Mouse (Mus musculus): ENCODE results near the gene Abhd12. TPM values are rescaled to one million over a fixed set of nuclear protein-coding genes. Genes with fewer than 3 reads are reported as not detected.

Abhd12 gene
- polyA plus RNA-seq, 1 experiment from 2014 or later: 37.5 TPM

DNA sequence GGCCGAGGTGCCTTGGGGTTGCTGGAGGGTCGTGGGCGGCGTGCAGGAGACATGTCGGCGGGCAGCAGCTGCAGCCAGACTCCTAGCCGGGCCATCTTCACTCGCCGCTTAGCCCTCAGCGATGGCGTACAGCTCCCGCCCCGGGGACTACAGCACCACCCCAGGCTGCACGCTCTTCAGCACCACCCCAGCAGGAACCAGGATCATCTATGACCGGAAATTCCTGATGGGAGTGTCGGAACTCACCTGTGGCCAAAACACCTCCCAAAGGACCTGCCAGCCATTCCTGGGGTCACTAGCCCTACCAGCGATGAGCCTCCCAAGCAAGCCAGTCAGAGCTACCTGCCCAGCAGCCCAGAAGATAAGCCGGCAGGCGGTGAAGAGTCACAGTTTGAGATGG is 28.9 kb upstream of the Abhd12 start:
- Histone ChIP-seq H3K36me3 (ENCODE audit: control insufficient read depth, insufficient read depth, low read length) (peaks cover 17% of the 10 kb centered on the region), H3K9me3 (ENCODE audit: control insufficient read depth, low read length) (no peaks in the 10 kb centered on the region)

DNA sequence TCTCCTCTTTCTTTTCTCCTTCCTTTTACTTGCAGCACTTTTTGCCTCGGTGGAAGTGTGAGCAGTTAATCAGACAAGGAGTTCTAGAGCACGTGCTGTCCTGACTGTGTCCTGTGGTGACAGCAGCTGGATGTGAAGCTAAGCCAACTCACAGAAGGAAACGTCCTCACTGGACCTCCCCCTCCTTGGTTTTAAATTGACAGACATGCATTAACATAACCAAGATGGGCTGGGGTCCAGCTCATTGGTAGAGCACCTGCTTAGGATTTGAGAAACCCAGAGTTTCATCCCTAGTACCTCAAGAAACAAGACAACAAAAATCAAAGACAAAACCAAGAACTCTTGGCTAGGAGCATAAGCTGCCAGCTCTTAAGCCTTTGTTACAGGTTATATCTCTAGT is 26.3 kb upstream of the Abhd12 start:
- DNase-seq (ENCODE audit: low spot score) (no peak), ATAC-seq (replicated peaks; ENCODE audit: low FRiP score) (no peak)
- no peak overlapping the region for H3K4me2 ChIP-seq
- no peak overlapping the region for H3K4me3 ChIP-seq (ENCODE audit: low read depth, low read length)
- peaks cover 12% of the 10 kb centered on the region for H3K36me3 ChIP-seq (ENCODE audit: control insufficient read depth, insufficient read depth, low read length)
- H3K9ac ChIP-seq (ENCODE audit: low read depth, low read length): no peak overlapping the region
- H3K9me3 ChIP-seq (ENCODE audit: control insufficient read depth, low read length): no peaks in the 10 kb centered on the region
- H3K4me1 ChIP-seq (replicated peaks; ENCODE audit: control insufficient read depth, insufficient read depth, low read length): no peaks in the 10 kb centered on the region
- no peaks in the 10 kb centered on the region for H3K27me3 ChIP-seq (replicated peaks; ENCODE audit: control insufficient read depth, insufficient read depth, low read length)
- WGBS: 70% methylated on average over 3 of the region's 3 CpGs
- H3K27ac ChIP-seq (ENCODE audit: low read depth, low read length): no peak overlapping the region

More for the DNA sequence above, 28.9 kb upstream of the Abhd12 start:
- WGBS: 81% methylated on average over 19 of the region's 19 CpGs
- H3K27me3 ChIP-seq (replicated peaks; ENCODE audit: control insufficient read depth, insufficient read depth, low read length): no peaks in the 10 kb centered on the region
- no peak for ATAC-seq (replicated peaks; ENCODE audit: low FRiP score)
- no peak overlapping the region for H3K27ac ChIP-seq (ENCODE audit: low read depth, low read length)
- no peak for DNase-seq (ENCODE audit: low spot score)
- no peak overlapping the region for H3K4me2 ChIP-seq
- H3K9ac ChIP-seq (ENCODE audit: low read depth, low read length): no peak overlapping the region
- no peak overlapping the region for H3K4me3 ChIP-seq (ENCODE audit: low read depth, low read length)
- no peaks in the 10 kb centered on the region for H3K4me1 ChIP-seq (replicated peaks; ENCODE audit: control insufficient read depth, insufficient read depth, low read length)

- no peak overlapping the region for H3K27ac ChIP-seq (ENCODE audit: low read depth, low read length)
- peaks cover 8% of the 10 kb centered on the region for H3K36me3 ChIP-seq (ENCODE audit: control insufficient read depth, insufficient read depth, low read length)
- H3K9ac ChIP-seq (ENCODE audit: low read depth, low read length): no peak overlapping the region
- 86% methylated on average over 6 of the region's 6 CpGs for WGBS
- H3K4me2 ChIP-seq: no peak overlapping the region
- H3K4me3 ChIP-seq (ENCODE audit: low read depth, low read length): no peak overlapping the region
- H3K27me3 ChIP-seq (replicated peaks; ENCODE audit: control insufficient read depth, insufficient read depth, low read length): no peaks in the 10 kb centered on the region
- no peaks in the 10 kb centered on the region for H3K9me3 ChIP-seq (ENCODE audit: control insufficient read depth, low read length)
- ATAC-seq (replicated peaks; ENCODE audit: low FRiP score): no peak
- no peak for DNase-seq (ENCODE audit: low spot score)
- H3K4me1 ChIP-seq (replicated peaks; ENCODE audit: control insufficient read depth, insufficient read depth, low read length): no peaks in the 10 kb centered on the region
Measured at GRCm38 (mm10) chr2:150929156-150929555, 24.6 kb upstream of the Abhd12 start.

DNA sequence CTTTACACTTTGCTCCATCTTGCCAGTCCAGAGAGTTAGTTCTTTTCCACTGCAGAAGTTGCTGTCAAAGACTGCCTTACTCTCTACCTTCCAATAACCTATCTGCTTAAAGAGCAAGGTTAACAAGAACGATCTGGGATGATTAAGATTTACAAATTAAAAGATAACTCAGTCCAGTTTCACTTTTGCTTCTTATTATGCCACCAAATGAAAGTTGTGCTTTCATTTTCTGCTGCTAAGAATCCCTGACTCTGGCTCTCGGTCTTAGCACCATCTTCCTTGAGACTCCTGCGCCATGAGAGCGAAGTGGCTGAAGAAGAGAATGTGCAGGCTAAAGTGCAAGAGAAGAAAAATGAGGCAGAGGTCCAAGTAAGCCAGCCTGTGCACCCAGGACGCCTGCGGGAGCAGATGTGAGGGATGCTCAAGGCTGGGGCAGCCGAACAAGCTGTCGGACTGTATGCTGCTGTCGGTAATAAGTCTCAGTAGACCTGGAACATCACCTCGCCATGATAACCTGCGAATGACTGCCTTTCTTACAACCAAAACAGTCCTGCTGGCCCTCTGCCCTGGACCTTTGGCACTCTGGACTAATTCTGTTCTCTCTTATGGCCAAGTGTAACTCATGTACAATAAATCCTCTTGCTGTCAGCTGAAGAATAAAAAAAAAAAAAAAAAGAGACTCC is 22.6 kb upstream of the Abhd12 start:
- ATAC-seq (replicated peaks; ENCODE audit: low FRiP score) (no peak), DNase-seq (ENCODE audit: low spot score) (no peak)
- H3K27ac ChIP-seq (ENCODE audit: low read depth, low read length): no peak overlapping the region
- H3K4me1 ChIP-seq (replicated peaks; ENCODE audit: control insufficient read depth, insufficient read depth, low read length): no peaks in the 10 kb centered on the region
- no peaks in the 10 kb centered on the region for H3K27me3 ChIP-seq (replicated peaks; ENCODE audit: control insufficient read depth, insufficient read depth, low read length)
- H3K9ac ChIP-seq (ENCODE audit: low read depth, low read length): no peak overlapping the region
- H3K9me3 ChIP-seq (ENCODE audit: control insufficient read depth, low read length): no peaks in the 10 kb centered on the region
- H3K4me3 ChIP-seq (ENCODE audit: low read depth, low read length): no peak overlapping the region
- 92% methylated on average over 11 of the region's 11 CpGs for WGBS
- H3K4me2 ChIP-seq: no peak overlapping the region
- H3K36me3 ChIP-seq (ENCODE audit: control insufficient read depth, insufficient read depth, low read length): peaks cover 6% of the 10 kb centered on the region; the same call in 1 of the 2 replicates

- Histone ChIP-seq H3K4me2 (no peak overlapping the region), H3K4me1 (replicated peaks; ENCODE audit: control insufficient read depth, insufficient read depth, low read length) (no peaks in the 10 kb centered on the region), H3K9me3 (ENCODE audit: control insufficient read depth, low read length) (no peaks in the 10 kb centered on the region), H3K27ac (ENCODE audit: low read depth, low read length) (no peak overlapping the region), H3K36me3 (ENCODE audit: control insufficient read depth, insufficient read depth, low read length) (peaks cover 8% of the 10 kb centered on the region; the same call in 1 of the 2 replicates), H3K4me3 (ENCODE audit: low read depth, low read length) (no peak overlapping the region), H3K27me3 (replicated peaks; ENCODE audit: control insufficient read depth, insufficient read depth, low read length) (no peaks in the 10 kb centered on the region), H3K9ac (ENCODE audit: low read depth, low read length) (no peak overlapping the region)
- ATAC-seq (replicated peaks; ENCODE audit: low FRiP score) (no peak), DNase-seq (ENCODE audit: low spot score) (no peak)
- 69% methylated on average over 7 of the region's 7 CpGs for WGBS
Measured at GRCm38 (mm10) chr2:150923505-150923904, 19.0 kb upstream of the Abhd12 start.

GRCm38 (mm10) chr2:150923026-150923425 is 18.5 kb upstream of the Abhd12 start:
- peaks cover 8% of the 10 kb centered on the region; the same call in 1 of the 2 replicates for H3K36me3 ChIP-seq (ENCODE audit: control insufficient read depth, insufficient read depth, low read length)
- H3K9me3 ChIP-seq (ENCODE audit: control insufficient read depth, low read length): no peaks in the 10 kb centered on the region
- WGBS: 86% methylated on average over 3 of the region's 3 CpGs
- no peaks in the 10 kb centered on the region for H3K27me3 ChIP-seq (replicated peaks; ENCODE audit: control insufficient read depth, insufficient read depth, low read length)
- no peak overlapping the region for H3K27ac ChIP-seq (ENCODE audit: low read depth, low read length)
- H3K4me3 ChIP-seq (ENCODE audit: low read depth, low read length): no peak overlapping the region
- DNase-seq (ENCODE audit: low spot score): no peak
- no peak for ATAC-seq (replicated peaks; ENCODE audit: low FRiP score)
- H3K4me2 ChIP-seq: no peak overlapping the region
- H3K9ac ChIP-seq (ENCODE audit: low read depth, low read length): no peak overlapping the region
- no peaks in the 10 kb centered on the region for H3K4me1 ChIP-seq (replicated peaks; ENCODE audit: control insufficient read depth, insufficient read depth, low read length)

- Histone ChIP-seq H3K4me2 (no peak overlapping the region), H3K27me3 (replicated peaks; ENCODE audit: control insufficient read depth, insufficient read depth, low read length) (no peaks in the 10 kb centered on the region), H3K36me3 (ENCODE audit: control insufficient read depth, insufficient read depth, low read length) (peaks cover 9% of the 10 kb centered on the region; the same call in 1 of the 2 replicates), H3K27ac (ENCODE audit: low read depth, low read length) (no peak overlapping the region), H3K9ac (ENCODE audit: low read depth, low read length) (no peak overlapping the region), H3K4me1 (replicated peaks; ENCODE audit: control insufficient read depth, insufficient read depth, low read length) (no peaks in the 10 kb centered on the region), H3K4me3 (ENCODE audit: low read depth, low read length) (no peak overlapping the region), H3K9me3 (ENCODE audit: control insufficient read depth, low read length) (no peaks in the 10 kb centered on the region)
- ATAC-seq (replicated peaks; ENCODE audit: low FRiP score): no peak
- 88% methylated on average over 4 of the region's 4 CpGs for WGBS
- DNase-seq (ENCODE audit: low spot score): no peak
Measured at GRCm38 (mm10) chr2:150922165-150922564, 17.6 kb upstream of the Abhd12 start.

DNA sequence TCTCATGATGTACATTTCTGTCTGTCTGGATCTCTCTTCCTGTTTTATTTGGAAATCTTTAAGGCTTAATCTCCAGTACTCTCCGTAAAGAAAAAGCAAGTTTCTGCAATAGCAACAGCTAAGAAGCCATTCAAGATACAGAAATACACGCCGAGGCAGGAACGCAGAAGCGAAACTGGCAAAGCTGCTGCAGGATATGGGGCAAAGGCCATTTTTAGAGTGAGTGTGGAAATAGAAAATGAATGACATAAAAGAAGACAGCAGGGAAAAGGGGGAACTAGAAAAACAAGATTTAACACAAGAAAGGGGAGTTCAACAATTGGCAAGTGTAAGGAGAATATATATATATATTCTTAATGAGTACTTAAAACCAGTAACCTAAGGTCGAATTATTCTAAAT is 17.2 kb upstream of the Abhd12 start:
- Histone ChIP-seq H3K4me2 (no peak overlapping the region), H3K4me1 (replicated peaks; ENCODE audit: control insufficient read depth, insufficient read depth, low read length) (no peaks in the 10 kb centered on the region), H3K27ac (ENCODE audit: low read depth, low read length) (no peak overlapping the region), H3K9ac (ENCODE audit: low read depth, low read length) (no peak overlapping the region), H3K27me3 (replicated peaks; ENCODE audit: control insufficient read depth, insufficient read depth, low read length) (no peaks in the 10 kb centered on the region), H3K36me3 (ENCODE audit: control insufficient read depth, insufficient read depth, low read length) (peaks cover 11% of the 10 kb centered on the region; the same call in 1 of the 2 replicates), H3K4me3 (ENCODE audit: low read depth, low read length) (no peak overlapping the region), H3K9me3 (ENCODE audit: control insufficient read depth, low read length) (no peaks in the 10 kb centered on the region)
- ATAC-seq (replicated peaks; ENCODE audit: low FRiP score): no peak
- no peak for DNase-seq (ENCODE audit: low spot score)
- 83% methylated on average over 6 of the region's 6 CpGs for WGBS

DNA sequence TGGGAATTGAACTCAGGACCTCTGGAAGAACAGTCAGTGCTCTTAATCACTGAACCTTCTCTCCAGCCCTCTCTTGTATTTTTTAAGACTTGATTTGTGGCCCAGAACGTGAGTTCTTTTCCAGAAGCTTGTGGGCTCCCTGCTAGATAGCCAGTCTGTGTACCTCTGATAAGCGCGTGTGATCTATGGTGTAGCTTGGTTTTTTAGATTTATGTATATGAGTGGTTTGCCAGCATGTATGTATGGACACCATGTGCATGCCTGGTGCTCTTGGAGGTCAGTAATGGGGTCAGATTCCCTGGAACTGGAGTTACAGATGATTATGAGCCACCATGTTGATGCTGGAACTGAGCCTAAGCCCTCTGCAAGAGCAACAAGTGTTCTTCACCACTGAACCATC is 16.0 kb upstream of the Abhd12 start:
- no peak overlapping the region for H3K9ac ChIP-seq (ENCODE audit: low read depth, low read length)
- 0 out of 2 replicates have a peak, but pooled peaks have one; percentile 16 for ATAC-seq (replicated peaks; ENCODE audit: low FRiP score)

More for the DNA sequence above, 16.0 kb upstream of the Abhd12 start:
- WGBS: 66% methylated on average over 3 of the region's 3 CpGs
- Histone ChIP-seq H3K4me2 (no peak overlapping the region), H3K27me3 (replicated peaks; ENCODE audit: control insufficient read depth, insufficient read depth, low read length) (no peaks in the 10 kb centered on the region), H3K27ac (ENCODE audit: low read depth, low read length) (no peak overlapping the region), H3K9me3 (ENCODE audit: control insufficient read depth, low read length) (no peaks in the 10 kb centered on the region), H3K36me3 (ENCODE audit: control insufficient read depth, insufficient read depth, low read length) (peaks cover 12% of the 10 kb centered on the region; the same call in 1 of the 2 replicates), H3K4me1 (replicated peaks; ENCODE audit: control insufficient read depth, insufficient read depth, low read length) (no peaks in the 10 kb centered on the region), H3K4me3 (ENCODE audit: low read depth, low read length) (no peak overlapping the region)
- no peak for DNase-seq (ENCODE audit: low spot score)

All from liver, embryonic 11.5 days (tissue).